Mouse (Mus musculus) small intestine, adult 2 months (tissue): ENCODE data around the gene Rsph1. TPM values are rescaled to one million over a fixed set of nuclear protein-coding genes. Genes with fewer than 3 reads are reported as not detected.
"Not testable (repeated sequence)": the region's sequence is repeated elsewhere in the genome, so short reads cannot be mapped to it uniquely, and the experiment has no call there.

Source experiments
- H3K27ac ChIP-seq: fragments of 200-500 bp; 2 replicates; pipeline ENCODE4 v1.5.1; 2012; ENCODE audit warnings: low read depth, low read length, control low read depth, inconsistent platforms; ENCODE audit not compliant: insufficient read depth
- H3K27me3 ChIP-seq: fragments of 200-500 bp; 2 replicates; pipeline ENCODE4 v1.6.1; 2012; ENCODE audit warnings: mild to moderate bottlenecking, moderate library complexity, low read length, inconsistent platforms; ENCODE audit not compliant: control insufficient read depth, insufficient read depth
- H3K36me3 ChIP-seq: fragments of 200-500 bp; 2 replicates; pipeline ENCODE4 v1.6.1; 2012; ENCODE audit warnings: mild to moderate bottlenecking, low read length, control low read depth, inconsistent platforms; ENCODE audit not compliant: control insufficient read depth, insufficient read depth
- H3K4me1 ChIP-seq: fragments of 200-500 bp; 2 replicates; pipeline ENCODE4 v1.6.1; 2012; ENCODE audit warnings: low read length, inconsistent platforms, mixed read lengths; ENCODE audit not compliant: control insufficient read depth, insufficient read depth, insufficient read length
- H3K4me3 ChIP-seq: fragments of 200-500 bp; 2 replicates; pipeline ENCODE4 v1.5.1; 2012; ENCODE audit warnings: low read depth, mild to moderate bottlenecking, control low read depth, inconsistent platforms, low read length, moderate library complexity
- CTCF ChIP-seq: fragments of 200-500 bp; IDR thresholded peaks from 2 replicates; pipeline ENCODE4 v1.5.1; 2012; ENCODE audit warnings: low read depth, mild to moderate bottlenecking, control low read depth, inconsistent platforms, low read length, moderate library complexity, mixed read lengths; ENCODE audit not compliant: insufficient replicate concordance, insufficient read length; ENCODE audit errors: extremely low read depth
- POLR2A ChIP-seq: fragments of 200-500 bp; IDR thresholded peaks from 2 replicates; pipeline ENCODE4 v1.6.1; 2012; ENCODE audit warnings: low read depth, mild to moderate bottlenecking, control low read depth, inconsistent platforms, low read length, moderate library complexity
- WGBS: fragments of 180-500 bp; shearing (Covaris S2); methylation state at CpG from one replicate; pipeline ENCODE4 v1.1.7; 2018; 5-methylcytosine and 5-hydroxymethylcytosine counted together
- polyA plus RNA-seq: library from polyadenylated mRNA; depleted of rRNA; stranded (reverse); fragments of >200 nt; gene quantifications from 2 replicates; pipeline ENCODE4 v1.2.3, GENCODE M21; 2012

Rsph1 gene
- polyA plus RNA-seq, 1 experiment = 0.46 TPM

GRCm38 (mm10) chr17:31273631-31274030 is 3.6 kb downstream of the Rsph1 start:
- whole genome bisulfite sequencing = 93% methylated on average over 8 of the region's 8 CpGs
- no peak overlapping the region for H3K27ac ChIP-seq

GRCm38 (mm10) chr17:31272416-31273165 is 4.6 kb downstream of the Rsph1 start:
- Histone ChIP-seq H3K4me3 (no peak overlapping the region), H3K27ac (no peak overlapping the region), H3K27me3 (no peaks in the 10 kb centered on the region), H3K4me1 (peaks cover 6% of the 10 kb centered on the region; the same call in 1 of the 2 replicates), H3K36me3 (no peaks in the 10 kb centered on the region)
- TF ChIP-seq CTCF = no peak
- no peak for TF ChIP-seq POLR2A
- WGBS = 85% methylated on average over 9 of the region's 9 CpGs

More at GRCm38 (mm10) chr17:31273631-31274030, 3.6 kb downstream of the Rsph1 start:
- Histone ChIP-seq H3K27me3 (no peaks in the 10 kb centered on the region), H3K4me3 (no peak overlapping the region), H3K4me1 (peaks cover 6% of the 10 kb centered on the region; the same call in 1 of the 2 replicates), H3K36me3 (no peaks in the 10 kb centered on the region)
- TF ChIP-seq POLR2A (no peak), CTCF (no peak)

GRCm38 (mm10) chr17:31271136-31271851 is 5.9 kb downstream of the Rsph1 start:
- TF ChIP-seq POLR2A = no peak
- TF ChIP-seq CTCF = no peak
- WGBS = 49% methylated on average over 7 of the region's 7 CpGs

GRCm38 (mm10) chr17:31270736-31271135 is 6.4 kb downstream of the Rsph1 start:
- H3K4me1 ChIP-seq, H3K4me3 ChIP-seq, H3K36me3 ChIP-seq, H3K27me3 ChIP-seq, H3K27ac ChIP-seq: not testable (repeated sequence)
- 81% methylated on average over 8 of the region's 8 CpGs for WGBS

More at GRCm38 (mm10) chr17:31271136-31271851, 5.9 kb downstream of the Rsph1 start:
- Histone ChIP-seq H3K27me3 (no peaks in the 10 kb centered on the region), H3K36me3 (no peaks in the 10 kb centered on the region), H3K4me1 (no peaks in the 10 kb centered on the region), H3K4me3 (no peak overlapping the region), H3K27ac (no peak overlapping the region)

DNA sequence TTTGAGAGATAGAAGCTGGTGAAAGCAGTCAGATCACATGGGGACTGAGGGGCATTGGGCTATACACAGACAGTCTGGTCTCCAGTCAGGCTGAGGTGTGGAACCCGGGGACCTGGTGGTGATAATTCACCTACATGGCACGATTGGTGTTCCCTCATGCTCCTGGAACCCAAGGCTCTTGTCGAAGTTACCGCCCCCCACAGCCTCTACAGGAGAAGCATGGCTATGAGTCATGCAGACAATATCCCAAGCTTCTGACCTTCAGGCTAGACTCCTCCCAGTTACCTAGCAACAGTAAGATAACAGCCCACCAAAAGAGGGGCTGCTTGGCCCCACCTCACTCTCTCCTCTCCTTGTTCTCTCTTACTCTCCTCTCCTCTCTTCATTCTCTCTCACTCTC is 6.9 kb downstream of the Rsph1 start:
- no peaks in the 10 kb centered on the region for H3K4me1 ChIP-seq
- no peaks in the 10 kb centered on the region for H3K36me3 ChIP-seq
- H3K27me3 ChIP-seq = no peaks in the 10 kb centered on the region
- H3K4me3 ChIP-seq = no peak overlapping the region
- H3K27ac ChIP-seq = no peak overlapping the region
- 79% methylated on average over 4 of the region's 4 CpGs for WGBS
- no peak for TF ChIP-seq CTCF
- TF ChIP-seq POLR2A = no peak

GRCm38 (mm10) chr17:31269761-31270160 is 7.4 kb downstream of the Rsph1 start:
- no peak overlapping the region for H3K27ac ChIP-seq
- TF ChIP-seq CTCF (no peak), POLR2A (no peak)
- no peaks in the 10 kb centered on the region for H3K27me3 ChIP-seq
- no peaks in the 10 kb centered on the region for H3K36me3 ChIP-seq
- H3K4me1 ChIP-seq = peaks cover 1% of the 10 kb centered on the region
- WGBS = 93% methylated on average over 2 of the region's 2 CpGs
- no peak overlapping the region for H3K4me3 ChIP-seq

DNA sequence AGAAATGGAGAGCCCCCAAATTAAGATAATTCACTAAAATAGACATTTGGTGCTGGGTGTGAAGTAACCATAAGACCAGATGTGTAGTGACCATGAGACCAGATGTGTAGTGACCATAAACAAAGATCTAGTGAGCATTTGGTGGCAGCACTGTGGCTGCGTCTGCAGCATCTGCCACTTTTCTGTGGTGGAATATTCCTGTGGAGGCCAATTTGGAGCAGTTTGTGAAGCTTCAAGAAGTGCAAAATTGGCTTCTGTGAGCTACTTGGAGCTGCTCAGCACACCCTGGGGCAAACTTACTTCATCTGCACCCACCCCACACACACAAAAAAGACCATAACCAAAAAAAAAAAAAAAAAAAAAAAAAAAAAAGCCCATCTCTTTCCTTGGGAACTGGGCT is 9.2 kb downstream of the Rsph1 start:
- peaks cover 6% of the 10 kb centered on the region for H3K4me1 ChIP-seq
- 92% methylated on average over 1 of the region's 1 CpGs for WGBS
- no peaks in the 10 kb centered on the region for H3K36me3 ChIP-seq
- no peak overlapping the region for H3K27ac ChIP-seq
- TF ChIP-seq CTCF (no peak), POLR2A (no peak)
- H3K27me3 ChIP-seq = no peaks in the 10 kb centered on the region
- H3K4me3 ChIP-seq = no peak overlapping the region
